Mouse (Mus musculus) brain, embryonic 14.5 days (tissue): ENCODE data around the gene Adra1b.

Experiments used
- CTCF ChIP-seq: fragments of 200-500 bp; IDR thresholded peaks from 2 replicates; pipeline ENCODE4 v1.5.1; 2012; ENCODE audit warnings: inconsistent platforms, mild to moderate bottlenecking, moderate library complexity, borderline replicate concordance; ENCODE audit not compliant: insufficient read depth, insufficient read length; ENCODE audit errors: extremely low read depth
- POLR2A ChIP-seq: fragments of 200-500 bp; IDR thresholded peaks from 2 replicates; pipeline ENCODE4 v1.6.1; 2012; ENCODE audit warnings: mild to moderate bottlenecking, inconsistent platforms, borderline replicate concordance; ENCODE audit not compliant: poor library complexity, insufficient read depth, insufficient read length, severe bottlenecking; ENCODE audit errors: extremely low read depth

- TF ChIP-seq POLR2A (no peak), CTCF (no peak)
Measured at GRCm38 (mm10) chr11:43911646-43912045, 10.6 kb upstream of the Adra1b start.
